Mouse (Mus musculus) urinary bladder, postnatal 0 days (tissue): ENCODE measurements around the gene 5430419D17Rik. TPM values are rescaled to one million over a fixed set of nuclear protein-coding genes. Genes with fewer than 3 reads are reported as not detected.

Source experiments
- polyA plus RNA-seq: library from polyadenylated mRNA; unstranded; fragments of >200 nt; fragmentation: Nextera tagmentation; extraction: Ambion mirVana; gene quantifications from 2 replicates; pipeline ENCODE4 v1.2.1, GENCODE M21; 2015

Gene 5430419D17Rik
- not detected in 2 replicates for polyA plus RNA-seq

DNA sequence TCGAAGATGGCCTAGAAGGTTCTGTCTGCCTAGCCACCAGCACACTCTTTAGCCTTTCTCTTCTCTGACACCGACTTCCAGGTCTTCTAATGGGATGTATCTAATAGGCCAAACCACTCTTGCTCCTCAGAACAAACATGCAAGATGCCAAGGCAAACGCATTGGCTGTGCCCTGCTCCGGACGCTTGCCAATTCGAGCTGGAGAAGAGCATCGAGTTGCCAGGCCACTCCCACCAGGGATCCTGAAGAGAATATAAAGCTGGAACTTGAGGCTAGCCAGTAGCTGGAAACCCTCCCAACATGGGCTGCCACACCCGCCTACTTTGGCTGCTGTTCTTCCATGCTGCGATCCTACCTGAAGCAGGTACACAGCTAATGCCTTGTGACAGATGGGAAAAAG, at the start of gene 5430419D17Rik:
TSS of gene 5430419D17Rik (plus strand) at position 282 of the 400 bp plus-strand sequence.

DNA sequence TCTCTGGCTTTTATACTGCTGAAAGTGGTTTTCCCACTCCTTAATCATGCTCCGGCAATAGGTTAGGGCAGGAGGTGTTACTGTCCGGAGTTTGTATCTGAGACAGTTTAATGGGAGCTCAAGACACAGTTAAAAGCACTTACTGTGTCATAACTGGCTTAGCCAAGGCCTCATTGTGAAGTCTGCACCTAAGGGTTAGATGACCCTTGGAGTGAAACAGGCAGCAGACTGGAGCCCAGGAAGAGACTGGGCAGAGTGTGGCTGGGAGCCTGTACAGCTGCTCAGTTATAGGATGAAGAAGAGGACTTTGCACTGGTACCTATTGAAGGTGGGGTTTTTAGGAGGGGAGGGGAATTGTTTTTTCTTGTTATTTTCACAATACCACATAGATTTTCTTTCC, 28.0 kb upstream of the 5430419D17Rik start, which contains the start of gene 4933402N03Rik:
TSS of gene 4933402N03Rik (minus strand) at position 101 of the 400 bp plus-strand sequence.

DNA sequence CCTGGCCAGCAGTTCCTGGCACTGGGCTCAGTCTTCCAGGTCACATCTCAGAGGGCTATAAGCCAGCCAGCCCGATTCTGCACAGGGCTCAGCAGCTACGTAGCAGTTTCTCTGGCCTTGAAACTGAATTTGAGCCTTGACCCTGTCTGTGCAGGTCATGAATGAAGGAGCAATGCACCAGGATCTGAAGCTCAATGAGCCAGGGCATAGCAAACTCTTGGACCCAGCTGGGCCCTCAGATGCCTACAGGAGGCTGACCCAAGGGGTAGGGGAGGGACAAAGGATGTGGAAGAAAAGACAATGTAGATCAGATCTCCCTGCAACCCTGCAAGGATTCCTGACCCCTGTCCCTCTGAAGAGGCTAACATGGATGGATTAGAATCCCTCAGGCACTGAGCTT, 148.0 kb downstream of the 5430419D17Rik start, which contains the start of gene Cuzd1:
TSS of gene Cuzd1 (minus strand) at position 101 of the 400 bp plus-strand sequence.

DNA sequence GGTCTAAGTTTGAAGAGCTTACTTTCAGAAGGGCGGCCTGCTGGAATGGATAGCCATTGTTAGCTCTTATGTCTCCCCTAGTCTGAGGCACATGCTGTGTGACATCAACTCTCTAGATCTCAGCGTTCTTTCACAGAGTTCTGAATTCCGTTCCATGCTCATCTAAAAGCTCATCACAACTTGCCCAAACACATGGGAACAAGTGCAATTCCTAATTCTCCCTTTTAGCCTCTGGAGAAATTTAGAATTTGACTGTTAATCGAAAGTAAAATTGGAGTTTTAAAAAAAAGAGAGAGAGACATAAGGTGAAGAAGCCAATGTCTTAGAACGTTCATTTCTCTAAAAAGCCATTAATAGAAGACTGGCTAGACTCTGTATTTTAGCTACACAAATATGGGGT, 155.2 kb downstream of the 5430419D17Rik start, which contains the start of gene Fam24b:
TSS of gene Fam24b (minus strand) at position 101 of the 400 bp plus-strand sequence.

DNA sequence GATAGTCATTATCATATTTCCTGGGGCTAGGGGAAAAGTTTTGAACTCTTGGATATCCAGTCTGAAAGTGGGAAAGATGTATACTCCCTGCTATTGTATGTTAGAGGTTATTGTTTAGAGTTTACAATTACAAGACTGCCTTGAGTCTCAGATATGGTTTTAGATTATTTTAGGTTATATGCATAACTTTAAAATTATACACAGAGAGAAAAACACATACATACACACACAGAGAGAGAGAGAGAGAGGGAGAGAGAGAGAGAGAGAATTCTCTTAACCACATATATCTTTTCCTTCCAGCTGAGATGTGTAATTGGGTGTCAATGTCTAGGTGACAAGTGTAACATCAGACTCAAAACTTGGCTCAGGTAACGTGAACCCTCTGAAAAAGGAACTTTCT, 159.4 kb downstream of the 5430419D17Rik start, which contains the start of gene Fam24a:
TSS of gene Fam24a (plus strand) at position 301 of the 400 bp plus-strand sequence.

Other genes starting within 250 kb of the 5430419D17Rik start
- gene Htra1, start 238.3 kb upstream of the 5430419D17Rik start, polyA plus RNA-seq: 81.0 and 112 TPM in 2 replicates
- not detected in 2 replicates for gene Dmbt1, start 142.3 kb upstream of the 5430419D17Rik start, polyA plus RNA-seq
- gene 4933402N03Rik, start 28.1 kb upstream of the 5430419D17Rik start, polyA plus RNA-seq: not detected in 2 replicates
- gene Cuzd1, start 147.9 kb downstream of the 5430419D17Rik start, polyA plus RNA-seq: 0.05 and 0.18 TPM in 2 replicates
- not detected in 2 replicates for gene Fam24b, start 155.1 kb downstream of the 5430419D17Rik start, polyA plus RNA-seq
- not detected in 2 replicates for gene Fam24a, start 159.5 kb downstream of the 5430419D17Rik start, polyA plus RNA-seq
- 14.3 and 16.4 TPM in 2 replicates for gene 2310057M21Rik, start 188.4 kb downstream of the 5430419D17Rik start, polyA plus RNA-seq
- 66.0 and 78.8 TPM in 2 replicates for gene Pstk, start 196.7 kb downstream of the 5430419D17Rik start, polyA plus RNA-seq
- 5.7 and 7.8 TPM in 2 replicates for gene Ikzf5, start 236.1 kb downstream of the 5430419D17Rik start, polyA plus RNA-seq
- gene Acadsb, start 236.2 kb downstream of the 5430419D17Rik start, polyA plus RNA-seq: 92.8 and 98.1 TPM in 2 replicates